Mouse (Mus musculus) megakaryocyte, adult 5-6 weeks (primary cell): ENCODE results near the gene Gorab. TPM values are rescaled to one million over a fixed set of nuclear protein-coding genes. Genes with fewer than 3 reads are reported as not detected.

Experiments used
- ATAC-seq: 2 replicates; pipeline ENCODE4 v1.8.0; 2016; ENCODE audit warnings: mild to moderate bottlenecking, inconsistent platforms; ENCODE audit not compliant: poor library complexity, severe bottlenecking
- total RNA-seq, 2 experiments: library from RNA; stranded (forward) in 1 of 2; stranded (reverse) in 1 of 2; fragments of 153-499, 151-499 nt in 1 of 2; fragments of 221-1000, 200-1000 nt in 1 of 2; gene quantifications; 2 replicates each; pipeline versions ENCODE4 v1.2.3 to v1.2.4; 2015 to 2017

Gorab gene
- total RNA-seq, 2 experiments from 2014 or later: 5.3 to 9.8 TPM

DNA sequence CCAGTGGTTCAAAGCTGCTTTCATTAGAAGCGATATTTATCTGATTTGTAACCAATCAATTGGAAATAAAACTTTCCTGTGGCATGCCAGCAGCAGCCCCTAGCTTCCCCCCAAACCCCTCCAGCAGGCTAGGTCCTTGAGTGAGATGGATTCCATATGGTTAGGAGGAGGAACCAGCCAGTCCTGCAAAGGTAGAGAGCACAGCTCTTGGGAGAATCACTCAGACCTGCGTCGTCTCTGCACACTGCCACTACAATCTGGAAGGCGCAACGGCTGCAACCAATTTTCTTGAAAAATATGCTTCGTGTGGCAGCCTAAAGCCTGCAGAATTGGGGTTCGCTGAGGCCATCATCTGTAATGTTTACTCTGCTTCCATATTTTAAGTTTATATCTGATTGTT lies 45.3 kb downstream of the Gorab start:
- ATAC-seq: no peak

GRCm38 (mm10) chr1:163357733-163358132 lies 45.7 kb downstream of the Gorab start:
- no peak for ATAC-seq

DNA sequence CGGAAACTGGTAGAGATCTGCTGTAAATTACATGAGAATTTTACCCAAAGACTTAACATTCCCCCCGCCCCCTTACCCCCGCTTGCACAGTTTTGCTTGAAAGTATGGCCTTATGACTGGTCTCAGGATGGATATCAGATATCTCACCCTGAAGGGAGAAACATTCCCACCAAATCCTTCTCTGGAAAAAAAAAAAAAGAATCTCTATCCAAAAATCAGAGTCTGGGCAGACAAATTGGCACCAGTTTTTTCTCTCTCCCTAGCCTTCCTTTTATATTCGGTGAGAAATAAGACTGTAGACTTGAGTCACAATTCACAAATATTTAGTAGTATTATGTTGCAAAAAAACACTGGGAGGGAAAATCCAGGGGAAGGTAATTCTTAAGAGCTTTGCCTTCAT lies 47.3 kb downstream of the Gorab start:
- no peak for ATAC-seq

DNA sequence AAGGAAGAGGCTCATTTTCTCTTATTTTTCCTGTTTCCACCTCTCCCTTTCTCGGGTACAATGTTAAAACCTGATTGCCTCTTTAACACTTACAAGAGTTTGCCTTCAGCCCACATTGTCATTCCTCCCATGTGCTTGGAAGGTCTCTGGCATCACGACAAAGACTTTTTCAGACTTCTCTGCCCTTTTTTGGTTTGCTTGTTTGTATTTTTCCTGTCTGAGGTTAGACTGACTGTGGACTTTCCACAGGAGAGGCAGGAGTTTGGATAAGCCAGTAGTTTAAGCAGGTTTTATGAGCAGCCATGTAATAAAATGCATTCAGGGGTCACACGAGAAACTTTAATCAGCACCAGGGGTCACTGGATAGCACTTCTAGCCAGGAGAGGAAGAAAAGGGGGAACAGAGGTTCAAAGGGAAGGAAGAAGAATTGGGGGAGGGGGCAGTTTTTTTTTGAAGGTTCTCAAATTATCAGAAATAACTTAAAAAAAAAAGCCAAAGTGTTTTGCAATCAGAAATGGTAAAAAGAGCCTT lies 47.8 kb downstream of the Gorab start:
- no peak for ATAC-seq

DNA sequence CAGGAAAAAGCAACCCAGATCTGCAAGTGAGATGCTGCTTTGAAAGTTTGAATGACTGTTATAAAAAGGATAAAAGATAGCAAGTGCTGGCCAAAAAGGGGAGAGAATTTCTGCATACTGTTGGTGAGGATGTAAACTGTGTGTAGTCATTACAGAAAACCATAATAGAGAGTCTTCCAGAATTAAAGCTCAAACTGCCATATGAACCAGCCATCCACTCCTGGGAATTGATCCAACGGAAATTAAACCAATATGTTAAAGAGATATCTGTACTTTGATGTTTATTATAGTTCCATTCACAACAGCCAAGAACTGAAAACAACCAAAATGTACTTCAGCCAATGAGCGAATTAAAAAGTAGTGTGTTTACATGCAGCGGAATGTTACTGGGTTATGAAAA lies 52.5 kb downstream of the Gorab start:
- no peak for ATAC-seq

GRCm38 (mm10) chr1:163345541-163345940 lies 57.9 kb downstream of the Gorab start:
- ATAC-seq: no peak

DNA sequence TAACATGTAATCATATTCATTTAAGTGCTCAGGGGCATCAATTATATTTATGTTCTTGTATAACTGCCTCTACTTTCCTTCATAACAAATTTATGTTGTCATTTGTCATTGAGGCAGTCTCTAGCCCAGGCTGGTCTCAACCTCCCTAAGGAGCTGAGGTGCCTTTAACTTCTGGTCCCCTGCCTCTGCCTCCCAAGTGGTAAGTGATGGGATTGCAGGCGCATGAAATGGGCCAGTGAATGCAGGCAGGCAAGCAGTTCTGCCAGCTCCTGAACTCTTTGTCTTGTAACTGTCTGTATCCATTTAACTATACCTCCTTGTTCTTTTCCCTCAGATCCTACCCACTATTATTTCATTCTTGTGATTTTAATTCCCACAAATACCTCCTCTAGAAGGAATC lies 58.5 kb downstream of the Gorab start:
- ATAC-seq: peak; percentile 38; the same call in 1 of the 2 replicates

DNA sequence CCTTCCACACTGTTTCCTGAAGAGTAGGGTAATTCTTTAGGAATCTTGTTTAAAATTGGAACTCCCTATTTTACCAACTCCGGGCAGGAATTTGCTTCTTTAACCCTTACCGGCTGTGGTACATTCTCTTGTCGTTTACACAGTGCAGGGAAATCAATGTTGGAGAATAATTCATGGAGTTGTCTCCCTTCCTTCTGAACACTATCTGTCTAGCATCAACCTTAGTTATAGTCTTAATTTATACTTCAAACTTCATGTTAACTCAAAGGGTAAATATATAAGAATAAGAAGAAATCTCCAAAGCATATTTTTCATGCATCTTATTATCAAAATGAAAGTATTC lies 64.3 kb downstream of the Gorab start:
- ATAC-seq: no peak

GRCm38 (mm10) chr1:163338525-163339218 lies 64.8 kb downstream of the Gorab start:
- no peak for ATAC-seq

DNA sequence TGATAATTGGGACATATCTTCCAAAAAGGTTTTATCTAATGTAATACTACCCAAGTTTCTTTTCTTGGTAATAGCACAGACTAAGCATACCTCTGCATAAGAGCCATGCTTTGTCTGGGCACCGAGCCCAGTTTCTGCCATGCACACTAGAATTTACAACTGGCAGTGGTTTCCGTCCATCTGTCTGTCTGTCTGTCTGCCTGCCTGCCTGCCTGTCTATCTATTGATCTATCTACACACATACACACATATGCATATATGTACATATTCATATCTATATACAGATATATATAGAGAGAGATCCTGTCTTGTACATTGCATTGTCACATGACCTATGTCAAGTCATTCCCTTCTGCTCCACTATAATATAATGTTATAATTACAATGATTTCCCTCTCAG lies 65.6 kb downstream of the Gorab start:
- ATAC-seq: no peak

Other genes with a start within 250 kb of the Gorab start
- gene Prrx1, start 90.0 kb downstream of the Gorab start, total RNA-seq (2015): 0.09 and 0.16 TPM in 2 replicates
- gene Prrx1, start 90.0 kb downstream of the Gorab start, total RNA-seq (2017): 0.04 and 0.11 TPM in 2 replicates